Mouse (Mus musculus) heart, postnatal 0 days (tissue): ENCODE data around the gene Gp9. TPM values are rescaled to one million over a fixed set of nuclear protein-coding genes. Genes with fewer than 3 reads are reported as not detected.

Source experiments
- ATAC-seq: fragments of 200-750 bp; cut with Nextera tagmentation; 2 replicates; pipeline ENCODE4 v1.8.0; 2017; ENCODE audit warnings: low read depth, moderate number of reproducible peaks, moderate library complexity; ENCODE audit not compliant: insufficient read depth
- DNase-seq: peaks from one replicate; pipeline ENCODE4 v3.0.0-alpha.2; 2016; ENCODE audit warnings: low spot score
- H3K27ac ChIP-seq: fragments of 300-500 bp; sonication (generic); 2 replicates; pipeline ENCODE4 v1.5.1; 2014; ENCODE audit warnings: low read depth, mild to moderate bottlenecking
- H3K27me3 ChIP-seq: fragments of 300-500 bp; sonication (generic); 2 replicates; pipeline ENCODE4 v1.6.1; 2014; ENCODE audit warnings: low read length, mixed read lengths; ENCODE audit not compliant: control insufficient read depth, insufficient read depth
- H3K36me3 ChIP-seq: fragments of 300-500 bp; sonication (generic); replicated peaks from 2 replicates; pipeline ENCODE4 v1.6.1; 2014; ENCODE audit warnings: low read length, mixed read lengths; ENCODE audit not compliant: control insufficient read depth, insufficient read depth
- H3K4me1 ChIP-seq: fragments of 300-500 bp; sonication (generic); 2 replicates; pipeline ENCODE4 v1.6.1; 2014; ENCODE audit warnings: antibody characterized with exemption; ENCODE audit not compliant: control insufficient read depth, insufficient read depth
- H3K4me2 ChIP-seq: fragments of 300-500 bp; sonication (generic); 2 replicates; pipeline ENCODE4 v1.6.1; 2014; ENCODE audit warnings: low read depth, mild to moderate bottlenecking, low read length, moderate library complexity
- H3K4me3 ChIP-seq: fragments of 300-500 bp; sonication (generic); 2 replicates; pipeline ENCODE4 v1.5.1; 2014; ENCODE audit warnings: low read depth, low read length
- H3K9ac ChIP-seq: fragments of 300-500 bp; sonication (generic); replicated peaks from 2 replicates; pipeline ENCODE4 v1.6.1; 2014; ENCODE audit warnings: low read depth, low read length, mixed read lengths
- H3K9me3 ChIP-seq: fragments of 300-500 bp; sonication (generic); replicated peaks from 2 replicates; pipeline ENCODE4 v1.6.1; 2016; ENCODE audit warnings: low read length; ENCODE audit not compliant: control insufficient read depth
- CTCF ChIP-seq: IDR thresholded peaks from 2 replicates; pipeline ENCODE4 v1.5.1; 2016; ENCODE audit warnings: antibody characterized with exemption, control low read depth, low read depth
- EP300 ChIP-seq: IDR thresholded peaks from 2 replicates; pipeline ENCODE4 v1.6.1; 2016; ENCODE audit warnings: antibody characterized with exemption, low read depth
- WGBS: fragments of 180-500 bp; shearing (Covaris S2); extraction: QIAGEN DNeasy Blood & Tissue Kit; methylation state at CpG from one replicate; pipeline ENCODE4 v1.1.7; 2014; 5-methylcytosine and 5-hydroxymethylcytosine counted together
- polyA plus RNA-seq: library from polyadenylated mRNA; unstranded; fragments of >200 nt; fragmentation: Nextera tagmentation; extraction: Ambion mirVana; gene quantifications from 2 replicates; pipeline ENCODE4 v1.2.1, GENCODE M21; 2015
- total RNA-seq: library from RNA; depleted of rRNA; stranded (reverse); fragments of >200 nt; gene quantifications from 2 replicates; pipeline ENCODE4 v1.2.3, GENCODE M21; 2014; ENCODE audit warnings: low replicate concordance

The Gp9 gene
- total and polyA plus RNA-seq, 2 experiments from 2014 or later: 0.19 to 0.89 TPM

DNA sequence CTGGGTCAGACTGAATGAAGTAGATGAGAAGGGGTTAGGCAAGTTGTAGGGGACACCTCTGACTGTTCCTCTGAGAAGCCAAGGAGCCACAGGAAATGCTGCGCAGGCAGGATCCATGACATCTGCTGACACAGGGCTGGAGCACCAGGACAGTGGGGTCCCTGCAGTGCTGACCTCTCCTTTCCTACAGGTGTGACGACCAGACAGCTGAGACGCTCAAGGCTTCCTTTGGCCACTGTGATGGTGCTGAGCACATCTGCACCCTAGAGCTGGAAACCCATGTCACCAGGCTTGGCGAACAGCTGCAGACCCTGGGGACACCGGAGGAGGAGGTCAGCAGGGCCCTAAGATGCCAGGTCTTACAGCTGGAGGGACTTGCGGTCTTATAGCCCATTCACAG lies 26.3 kb upstream of the Gp9 start:
- no peaks in the 10 kb centered on the region for H3K9me3 ChIP-seq
- 0 out of 2 replicates have a peak, but pooled peaks cover 3% of the 10 kb centered on the region for H3K27me3 ChIP-seq
- no peak for ATAC-seq
- WGBS: 81% methylated on average over 6 of the region's 6 CpGs
- H3K9ac ChIP-seq: no peak overlapping the region
- no peak overlapping the region for H3K27ac ChIP-seq
- no peaks in the 10 kb centered on the region for H3K4me1 ChIP-seq
- no peak for DNase-seq
- H3K36me3 ChIP-seq: no peaks in the 10 kb centered on the region
- no peak overlapping the region for H3K4me2 ChIP-seq
- TF ChIP-seq CTCF: no peak
- TF ChIP-seq EP300: no peak
- H3K4me3 ChIP-seq: no peak overlapping the region

- Histone ChIP-seq H3K36me3 (no peaks in the 10 kb centered on the region), H3K9ac (no peak overlapping the region), H3K27ac (no peak overlapping the region), H3K4me1 (no peaks in the 10 kb centered on the region), H3K9me3 (no peaks in the 10 kb centered on the region), H3K4me3 (no peak overlapping the region), H3K4me2 (no peak overlapping the region), H3K27me3 (0 out of 2 replicates have a peak, but pooled peaks cover 3% of the 10 kb centered on the region)
- no peak for TF ChIP-seq CTCF
- no peak for TF ChIP-seq EP300
- DNase-seq: no peak
- 84% methylated on average over 4 of the region's 4 CpGs for WGBS
- no peak for ATAC-seq
Observed at GRCm38 (mm10) chr6:87755196-87755595, 22.7 kb upstream of the Gp9 start.

GRCm38 (mm10) chr6:87756896-87757295 lies 21.0 kb upstream of the Gp9 start:
- Histone ChIP-seq H3K27ac (no peak overlapping the region), H3K4me3 (no peak overlapping the region), H3K9me3 (no peaks in the 10 kb centered on the region), H3K36me3 (no peaks in the 10 kb centered on the region), H3K4me1 (no peaks in the 10 kb centered on the region), H3K4me2 (no peak overlapping the region), H3K27me3 (no peaks in the 10 kb centered on the region), H3K9ac (no peak overlapping the region)
- no peak for ATAC-seq
- no peak for DNase-seq
- TF ChIP-seq CTCF (no peak), EP300 (no peak)
- 84% methylated on average over 8 of the region's 8 CpGs for WGBS

- Histone ChIP-seq H3K4me1 (no peaks in the 10 kb centered on the region), H3K36me3 (no peaks in the 10 kb centered on the region), H3K9me3 (no peaks in the 10 kb centered on the region), H3K4me3 (no peak overlapping the region), H3K9ac (no peak overlapping the region), H3K27me3 (no peaks in the 10 kb centered on the region), H3K4me2 (no peak overlapping the region), H3K27ac (no peak overlapping the region)
- ATAC-seq: no peak
- TF ChIP-seq CTCF (no peak), EP300 (no peak)
- WGBS: 65% methylated on average over 3 of the region's 3 CpGs
- no peak for DNase-seq
Observed at GRCm38 (mm10) chr6:87759404-87759803, 18.5 kb upstream of the Gp9 start.

GRCm38 (mm10) chr6:87759850-87760249 lies 18.0 kb upstream of the Gp9 start:
- H3K36me3 ChIP-seq: no peaks in the 10 kb centered on the region
- H3K9ac ChIP-seq: no peak overlapping the region
- no peak for ATAC-seq
- H3K27ac ChIP-seq: no peak overlapping the region
- no peak overlapping the region for H3K4me2 ChIP-seq
- no peak overlapping the region for H3K4me3 ChIP-seq
- no peaks in the 10 kb centered on the region for H3K9me3 ChIP-seq
- 49% methylated on average over 3 of the region's 3 CpGs for WGBS
- no peaks in the 10 kb centered on the region for H3K4me1 ChIP-seq
- H3K27me3 ChIP-seq: no peaks in the 10 kb centered on the region
- no peak for DNase-seq
- TF ChIP-seq CTCF: no peak
- TF ChIP-seq EP300: no peak

DNA sequence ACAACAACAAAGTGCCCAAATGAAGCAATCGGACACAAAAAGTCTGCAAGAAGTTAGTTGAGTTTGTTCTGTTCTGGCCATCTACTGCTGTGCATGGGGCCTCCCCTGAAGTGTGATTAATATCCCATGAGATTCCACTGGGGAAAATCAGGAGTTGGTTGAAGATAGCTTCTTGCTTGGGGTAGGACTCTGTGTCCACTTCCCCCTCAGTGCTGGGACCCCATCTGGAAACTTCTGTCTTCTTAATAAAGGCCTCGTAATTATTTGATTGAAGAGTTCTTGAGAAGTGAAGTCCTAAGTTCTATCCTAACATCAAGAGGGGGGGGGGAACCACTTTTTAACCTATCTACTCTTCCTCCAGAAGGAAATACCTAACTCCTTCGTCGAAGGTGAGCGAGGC lies 15.7 kb upstream of the Gp9 start:
- ATAC-seq (no peak), DNase-seq (no peak)
- Histone ChIP-seq H3K27me3 (no peaks in the 10 kb centered on the region), H3K4me3 (no peak overlapping the region), H3K27ac (no peak overlapping the region), H3K4me1 (no peaks in the 10 kb centered on the region), H3K9me3 (no peaks in the 10 kb centered on the region), H3K36me3 (no peaks in the 10 kb centered on the region), H3K4me2 (no peak overlapping the region), H3K9ac (no peak overlapping the region)
- no peak for TF ChIP-seq CTCF
- TF ChIP-seq EP300: no peak
- WGBS: 77% methylated on average over 5 of the region's 5 CpGs
